Mouse (Mus musculus): Measurements from ENCODE around the gene Fiz1.

- TF ChIP-seq GATA1 (IDR thresholded peaks at IDR 0.05; ENCODE audit: borderline replicate concordance, low read length) (no peak), FLI1 (IDR thresholded peaks at IDR 0.05; ENCODE audit: low read length) (no peak)
These were observed 38.4 kb upstream of the Fiz1 start for GRCm38 (mm10) chr7:5052931-5053343.
